Mouse (Mus musculus) spleen, postnatal 4 days (tissue): Measurements from ENCODE around the gene Cenpe.

Source experiments
- DNase-seq, 2 experiments: peaks; one replicate each; pipeline ENCODE4 v3.0.0; 2022; ENCODE audit warnings: low spot score in 2 of 2

Gene Cenpe

DNA sequence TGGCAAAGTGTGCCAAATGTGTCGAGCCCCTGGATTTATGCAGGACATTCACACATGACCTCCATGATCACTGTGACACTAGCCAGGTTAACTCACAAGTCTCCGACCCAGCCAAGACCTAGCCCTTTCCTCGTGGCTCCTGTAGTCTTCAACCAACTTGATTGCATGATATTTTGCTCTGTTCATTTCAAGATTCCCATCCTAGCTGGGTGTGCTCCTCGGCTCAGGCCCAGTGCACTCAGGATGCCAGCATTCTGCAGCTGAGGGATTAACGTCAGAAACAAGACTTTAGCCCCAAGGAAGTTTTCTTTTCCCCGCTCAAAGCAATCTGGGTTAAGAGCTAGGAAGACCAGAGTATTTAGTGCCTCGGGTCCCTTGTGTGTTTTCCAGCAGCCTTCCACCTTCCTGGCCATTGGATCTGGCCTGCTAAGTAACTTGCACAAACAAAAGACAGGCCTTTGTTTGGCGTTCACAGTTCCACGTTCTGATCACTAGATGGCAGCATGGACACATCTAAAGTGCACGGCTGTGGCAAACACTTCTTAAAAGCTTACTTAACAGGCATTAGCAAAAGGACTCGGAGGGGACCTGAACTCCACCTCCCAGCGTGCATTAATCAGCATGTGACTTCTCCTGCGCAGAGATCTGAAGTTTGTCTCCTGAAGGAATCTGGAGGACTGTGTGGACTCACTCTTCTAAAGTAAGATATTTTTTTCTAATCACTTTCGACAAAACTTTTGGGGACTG is 68.5 kb downstream of the Cenpe start, which contains the start of gene Bdh2:
Bdh2 (plus strand) TSS at position 553 of the 747 bp plus-strand sequence.
- DNase-seq, result peak; percentile 61 to 72

DNA sequence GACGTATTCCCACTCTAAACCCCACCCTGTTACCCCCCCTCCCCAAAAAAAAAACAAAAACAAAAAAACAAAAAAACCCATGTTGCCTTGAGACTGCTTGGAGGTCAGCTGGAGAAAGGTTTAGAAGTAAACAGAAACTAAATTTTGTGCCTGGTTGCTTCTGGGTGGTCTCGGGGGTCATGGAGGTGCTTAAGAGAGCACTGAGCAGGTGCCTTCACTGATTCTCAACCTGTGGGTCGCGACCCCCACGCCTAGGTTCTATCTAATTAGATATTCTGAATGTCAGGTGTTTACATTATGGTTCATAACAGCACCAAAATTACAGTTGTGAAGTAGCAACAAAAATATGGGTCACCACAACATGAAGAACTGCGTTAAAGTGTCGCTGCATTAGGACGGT is 69.4 kb downstream of the Cenpe start:
- peak in 1 of 2 experiments; percentile 51 for DNase-seq

DNA sequence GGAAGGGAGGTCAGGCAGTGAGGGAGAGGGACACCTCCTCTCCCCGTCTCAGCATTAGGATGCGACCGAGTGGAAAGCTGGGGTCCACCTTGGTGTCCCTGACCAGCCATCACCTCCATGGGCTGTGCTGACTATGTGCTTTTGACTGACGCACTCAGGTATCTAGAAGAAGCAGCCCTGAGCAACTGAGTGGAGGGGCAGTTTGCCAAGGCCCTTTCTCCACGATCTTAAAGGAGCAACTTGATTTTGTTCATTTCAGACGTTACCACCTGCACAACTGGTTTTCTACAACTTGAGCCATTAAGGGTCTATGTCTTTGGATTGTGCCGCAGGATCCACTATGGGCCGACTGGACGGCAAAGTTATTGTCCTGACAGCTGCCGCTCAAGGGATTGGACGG is 72.9 kb downstream of the Cenpe start:
- no peak for DNase-seq

DNA sequence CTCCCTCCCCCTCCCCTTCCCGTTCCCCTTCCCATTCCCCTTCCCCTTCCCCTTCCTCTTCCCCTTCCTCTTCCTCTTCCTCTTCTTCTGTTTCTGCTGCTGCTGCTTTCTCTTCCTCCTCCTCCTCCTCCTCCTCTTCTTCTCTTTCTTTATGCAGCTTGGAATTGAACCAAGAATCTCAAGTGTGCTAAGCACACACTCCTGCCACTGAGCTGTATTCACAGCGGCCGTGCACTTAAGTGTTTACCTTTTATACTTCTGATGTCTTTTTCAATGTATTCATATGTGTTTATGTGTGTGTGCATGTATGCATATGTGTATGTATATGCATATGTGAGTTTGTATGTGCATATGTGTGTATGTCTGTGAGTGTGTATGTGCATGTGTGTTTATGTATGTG is 73.5 kb downstream of the Cenpe start:
- DNase-seq, result no peak

DNA sequence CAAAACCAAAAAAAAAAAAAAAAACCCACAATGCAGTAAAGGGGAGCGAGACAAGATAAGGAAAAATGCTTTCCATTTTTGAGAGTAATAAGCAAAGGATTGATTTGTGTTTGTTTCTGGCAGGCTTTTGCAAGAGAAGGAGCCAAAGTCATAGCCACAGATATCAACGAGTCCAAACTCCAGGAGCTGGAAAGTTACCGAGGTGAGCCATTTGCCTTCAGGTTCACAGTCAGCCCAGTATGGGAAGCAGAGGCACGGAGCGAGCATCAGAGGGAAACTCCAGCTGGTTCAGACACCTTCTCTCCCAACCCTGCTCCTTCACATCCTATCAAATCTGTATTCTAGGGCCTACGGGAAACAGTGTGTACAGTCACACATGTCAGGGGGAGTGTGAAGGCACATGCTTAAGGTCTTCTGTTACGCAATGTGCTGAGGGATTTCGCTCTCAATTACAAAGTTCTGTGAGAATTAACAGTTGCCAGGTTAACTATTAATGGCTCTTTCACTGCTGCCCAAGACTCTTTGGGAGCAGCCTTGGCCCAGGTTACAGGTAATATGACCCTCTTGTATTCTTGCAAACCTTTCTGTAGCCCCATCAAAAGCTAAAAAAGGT is 75.9 kb downstream of the Cenpe start:
- DNase-seq, result no peak

DNA sequence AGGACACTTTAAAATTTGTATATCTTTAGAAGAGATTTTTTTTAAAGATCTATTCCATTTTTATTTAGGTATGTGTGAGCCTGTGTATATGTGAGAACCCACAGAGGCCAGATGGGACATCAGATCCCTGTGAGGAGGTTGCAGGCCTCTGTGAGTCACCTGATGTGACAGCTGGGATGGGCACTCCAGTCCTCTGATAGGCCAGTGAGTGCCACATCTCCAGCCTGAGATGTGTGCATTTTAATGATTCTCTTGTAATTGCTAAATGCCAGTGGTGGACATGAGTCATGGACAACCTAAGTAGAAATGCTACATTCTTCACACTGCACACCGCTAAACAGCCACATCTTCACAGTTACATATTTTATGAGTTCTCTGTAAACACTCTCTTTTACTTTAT is 76.8 kb downstream of the Cenpe start:
- no peak for DNase-seq

DNA sequence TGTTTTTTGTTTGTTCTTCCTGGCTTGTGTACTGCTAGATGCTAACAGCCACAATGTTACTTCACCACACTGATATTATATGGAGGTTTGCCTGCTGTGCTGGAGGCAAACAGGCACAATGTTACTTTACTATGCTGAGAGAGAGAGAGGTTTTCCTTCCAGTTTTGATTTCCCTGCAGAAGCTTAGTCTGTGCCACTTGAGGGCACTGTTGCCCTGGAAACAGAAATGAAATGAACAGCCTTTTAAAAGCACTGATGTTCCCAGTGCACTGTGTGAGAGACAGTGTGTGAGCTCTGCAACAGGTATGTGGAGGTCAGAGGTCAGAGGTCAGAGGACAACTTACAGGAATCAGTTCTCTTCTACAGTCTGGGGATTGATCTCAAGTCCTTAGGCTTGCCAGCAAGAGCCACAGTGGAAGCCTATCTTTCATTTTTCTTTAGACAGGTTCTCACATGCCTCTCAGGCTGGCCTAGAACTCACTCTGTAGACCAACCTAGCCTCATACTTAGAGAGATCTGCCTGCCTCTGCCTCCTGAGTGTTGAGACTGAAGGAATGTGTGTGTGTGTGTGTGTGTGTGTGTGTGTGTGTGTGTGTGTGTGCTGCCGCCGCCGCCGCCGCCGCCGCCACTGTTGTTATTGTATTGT is 78.0 kb downstream of the Cenpe start:
- no peak for DNase-seq

DNA sequence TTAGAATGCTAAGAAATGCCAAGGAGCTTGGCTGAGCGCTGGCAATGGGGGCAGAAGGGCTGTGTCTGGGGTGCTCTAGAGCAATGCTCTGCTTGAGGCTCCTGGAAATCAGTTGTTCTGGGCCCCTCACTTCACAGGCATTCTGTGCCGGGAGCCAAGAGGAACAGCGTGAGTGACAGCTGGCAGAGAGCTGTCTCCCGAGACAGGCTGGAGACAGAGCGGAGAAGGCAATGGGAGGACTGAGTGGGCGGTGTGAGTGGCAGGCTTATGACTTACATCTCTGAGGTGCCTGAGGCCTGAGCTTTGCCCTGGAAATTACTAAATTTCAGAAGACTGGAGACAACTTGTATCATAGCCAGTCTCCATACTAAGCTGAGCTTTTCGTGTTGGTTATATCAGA is 81.4 kb downstream of the Cenpe start:
- DNase-seq, result no peak

DNA sequence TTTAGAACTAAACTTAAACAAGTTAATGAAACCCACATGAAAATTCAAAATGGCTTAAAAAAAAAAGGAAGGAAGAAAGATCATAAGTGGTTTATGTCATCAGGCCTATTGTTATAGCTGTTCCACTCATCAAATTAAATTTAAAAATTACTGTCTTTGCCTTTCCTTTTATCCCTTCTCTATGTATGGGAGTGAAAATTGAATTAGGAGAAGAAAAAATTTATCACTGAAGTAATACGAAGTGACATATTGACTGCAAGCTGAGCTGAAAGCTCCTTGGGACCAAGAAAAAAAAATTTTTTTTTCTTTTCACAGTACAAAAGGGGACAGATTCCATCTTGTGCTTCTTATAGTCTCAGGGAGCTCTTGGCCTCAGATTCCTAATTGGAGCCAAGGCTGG is 83.2 kb downstream of the Cenpe start:
- no peak for DNase-seq

DNA sequence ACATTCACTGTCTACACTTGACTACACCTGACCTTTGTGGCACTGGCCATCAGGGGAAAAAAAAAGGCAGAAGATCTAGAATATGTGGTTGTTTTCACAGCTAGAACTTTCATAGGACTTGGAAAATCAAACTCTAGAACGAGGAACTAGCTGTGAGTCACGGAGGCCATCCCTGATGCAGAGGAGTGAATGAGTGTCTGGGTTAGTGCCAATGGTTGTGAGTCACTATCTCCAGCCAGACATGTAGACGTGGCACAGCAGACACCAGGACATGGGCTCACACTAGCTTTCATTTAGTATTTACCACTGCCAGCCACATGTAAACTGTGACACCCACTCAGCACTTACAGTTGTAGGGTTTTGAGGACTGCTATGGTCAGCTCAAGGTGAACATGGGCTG is 86.2 kb downstream of the Cenpe start:
- no peak for DNase-seq

DNA sequence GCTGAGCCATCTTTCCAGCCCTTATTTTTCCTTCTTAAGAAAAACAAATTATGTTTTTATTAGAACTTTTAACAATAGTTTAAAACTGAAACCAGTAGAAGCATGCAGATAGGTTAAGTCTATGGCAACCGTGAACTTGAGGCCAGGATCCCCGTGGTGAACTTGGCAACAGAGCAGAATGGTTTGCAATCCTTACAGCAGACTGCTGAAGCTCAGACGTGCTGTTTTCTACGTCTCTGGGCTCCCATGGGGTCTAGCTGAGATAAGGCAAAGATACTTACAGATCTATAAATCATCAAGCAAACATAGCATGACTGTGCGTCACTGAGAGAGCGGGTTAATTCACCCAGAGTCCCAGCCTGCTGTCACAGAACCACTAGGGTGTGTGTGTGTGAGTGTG is 87.7 kb downstream of the Cenpe start:
- DNase-seq, result no peak

DNA sequence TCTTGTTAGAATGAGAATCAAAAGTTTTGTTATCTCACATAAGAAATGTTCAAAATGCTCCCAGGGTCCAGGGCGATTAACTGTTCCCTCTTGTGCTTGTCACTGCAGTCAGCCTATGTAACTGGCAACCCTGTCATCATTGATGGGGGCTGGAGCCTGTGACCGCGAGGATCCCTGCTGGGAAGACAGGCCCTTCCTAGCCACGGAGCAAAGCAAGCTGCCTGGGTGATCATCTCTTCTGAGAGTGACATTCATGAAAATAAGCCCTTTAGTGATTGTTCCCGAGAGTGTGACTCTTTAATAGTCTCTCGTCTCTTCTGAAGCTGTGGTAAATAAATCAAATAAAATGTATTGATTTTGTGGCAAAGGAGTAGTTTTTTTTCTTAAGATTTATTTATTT is 91.7 kb downstream of the Cenpe start:
- no peak for DNase-seq

DNA sequence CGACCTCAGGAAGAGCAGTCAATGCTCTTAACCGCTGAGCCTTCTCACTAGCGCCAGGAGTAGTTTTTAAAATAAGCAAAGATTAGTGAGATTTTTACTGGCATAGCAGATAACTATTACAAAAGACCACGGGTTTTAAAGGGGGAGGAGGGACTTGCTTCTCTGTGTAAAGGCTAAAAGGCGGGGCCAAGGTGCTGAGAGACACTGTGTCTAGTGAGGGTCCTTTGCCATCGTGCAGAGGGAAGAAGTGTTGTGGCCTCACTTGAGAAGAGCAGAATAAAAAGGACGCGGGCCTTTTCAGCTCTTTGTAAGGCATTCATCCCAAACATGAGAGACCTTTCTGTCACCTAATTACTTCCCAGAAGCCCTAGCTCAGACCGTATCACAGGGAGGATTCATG is 92.2 kb downstream of the Cenpe start:
- DNase-seq, result no peak

DNA sequence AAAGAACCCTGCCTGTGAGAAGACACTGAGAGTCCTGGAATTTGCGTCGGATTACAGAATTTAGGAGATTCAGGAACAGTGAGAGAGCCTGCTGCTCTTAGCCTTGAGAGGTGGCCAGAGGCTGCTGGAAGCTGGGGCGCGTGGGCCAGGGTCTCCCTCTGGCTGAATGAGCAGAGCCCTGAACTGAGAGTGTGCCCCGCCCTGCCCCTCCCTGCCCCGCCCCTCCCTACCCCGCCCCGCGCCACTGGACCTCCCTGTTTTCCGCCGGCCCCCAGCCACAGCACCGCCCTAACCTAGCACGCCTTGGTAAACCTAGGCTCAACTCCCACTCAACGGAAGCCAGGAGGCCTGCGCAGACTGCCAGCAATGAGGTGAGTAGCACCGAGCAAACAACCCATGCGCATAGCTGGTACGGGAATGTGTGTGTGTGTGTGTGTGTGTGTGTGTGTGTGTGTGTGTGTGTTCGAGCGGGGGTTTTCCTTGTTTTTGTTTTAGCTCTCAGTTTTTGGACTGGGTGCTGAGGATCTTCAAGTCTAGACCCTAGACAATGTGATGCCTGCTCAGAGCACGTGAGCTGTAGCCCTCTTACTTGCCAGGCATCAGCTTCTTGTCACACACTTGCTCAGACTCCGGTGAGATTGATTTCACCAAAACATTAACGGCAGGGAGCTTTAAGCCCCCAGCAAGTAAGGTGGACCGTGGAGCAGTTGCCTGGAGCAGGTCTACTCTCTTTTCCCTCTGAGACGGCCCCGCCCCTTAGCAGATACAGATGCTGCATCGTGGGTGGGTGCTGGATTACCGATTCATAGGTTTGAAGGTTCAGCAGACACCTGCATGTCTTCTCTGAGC is 95.3 kb downstream of the Cenpe start, which contains the start of gene Slc9b2:
Slc9b2 (plus strand) TSS at position 290 of the 849 bp plus-strand sequence.
- peak in 1 of 2 experiments; percentile 19 for DNase-seq

DNA sequence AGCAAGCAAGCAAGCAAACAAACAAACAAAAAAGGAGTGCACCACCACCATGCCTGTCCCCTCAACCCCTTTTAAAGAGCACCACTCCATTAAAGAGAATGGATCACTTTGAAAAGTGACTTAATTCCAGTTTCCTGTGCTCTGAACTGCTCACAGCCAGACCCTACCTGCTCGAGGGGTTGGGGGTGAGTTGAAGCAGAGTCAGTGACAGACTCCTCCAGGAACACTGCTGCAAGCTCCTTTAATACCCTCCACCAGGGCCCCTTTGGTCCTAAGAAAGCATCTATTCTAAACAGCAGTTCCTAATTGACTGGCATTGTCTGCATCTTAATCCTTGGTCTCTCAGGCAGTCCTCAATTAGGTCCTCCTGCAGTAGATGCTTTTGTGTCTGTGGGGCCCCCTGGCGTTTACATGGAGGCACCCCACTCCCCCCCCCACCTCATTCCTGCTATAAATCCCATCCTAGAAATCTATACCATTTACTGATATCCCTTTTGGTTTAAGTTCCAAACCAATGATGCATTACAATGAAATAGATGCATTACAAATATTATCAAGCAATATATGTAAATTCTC is 100.7 kb downstream of the Cenpe start:
- no peak for DNase-seq

DNA sequence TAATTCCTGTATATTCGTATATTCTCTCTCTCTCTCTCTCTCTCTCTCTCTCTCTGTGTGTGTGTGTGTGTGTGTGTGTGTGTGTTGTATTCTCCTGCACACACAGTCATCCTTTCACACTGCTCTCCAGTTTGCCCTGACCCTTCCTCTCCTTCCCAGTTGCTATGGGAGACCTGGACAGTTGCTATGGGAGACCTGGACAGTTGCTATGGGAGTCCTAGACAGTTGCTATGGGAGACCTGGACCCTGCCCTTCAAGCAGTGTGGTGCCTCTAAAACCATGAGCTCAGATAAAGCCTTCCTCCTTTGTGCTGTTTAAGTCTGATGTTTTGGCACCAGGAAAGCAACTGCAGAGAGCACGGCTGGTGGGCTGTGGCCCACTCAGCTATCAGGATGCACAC is 101.4 kb downstream of the Cenpe start:
- no peak for DNase-seq

DNA sequence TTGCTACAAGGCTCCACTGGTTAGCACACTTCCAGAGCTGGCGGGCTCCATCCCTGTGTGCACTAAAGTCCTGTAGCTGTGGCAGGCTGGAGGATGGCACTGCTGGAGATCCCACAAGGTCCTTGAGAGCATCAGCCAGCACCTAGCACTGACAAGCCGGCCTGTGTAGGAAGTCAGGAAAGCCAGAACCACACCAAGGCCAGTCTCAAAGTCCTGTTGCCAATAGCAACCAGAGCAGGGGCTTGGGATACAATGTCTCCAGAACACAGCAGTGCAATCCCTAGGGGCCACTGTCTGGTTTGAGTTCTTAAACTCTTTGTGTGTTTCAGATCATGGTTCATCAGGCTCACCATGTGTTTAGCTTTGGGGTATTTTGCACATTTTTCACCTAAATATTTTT is 102.5 kb downstream of the Cenpe start:
- DNase-seq, result no peak

DNA sequence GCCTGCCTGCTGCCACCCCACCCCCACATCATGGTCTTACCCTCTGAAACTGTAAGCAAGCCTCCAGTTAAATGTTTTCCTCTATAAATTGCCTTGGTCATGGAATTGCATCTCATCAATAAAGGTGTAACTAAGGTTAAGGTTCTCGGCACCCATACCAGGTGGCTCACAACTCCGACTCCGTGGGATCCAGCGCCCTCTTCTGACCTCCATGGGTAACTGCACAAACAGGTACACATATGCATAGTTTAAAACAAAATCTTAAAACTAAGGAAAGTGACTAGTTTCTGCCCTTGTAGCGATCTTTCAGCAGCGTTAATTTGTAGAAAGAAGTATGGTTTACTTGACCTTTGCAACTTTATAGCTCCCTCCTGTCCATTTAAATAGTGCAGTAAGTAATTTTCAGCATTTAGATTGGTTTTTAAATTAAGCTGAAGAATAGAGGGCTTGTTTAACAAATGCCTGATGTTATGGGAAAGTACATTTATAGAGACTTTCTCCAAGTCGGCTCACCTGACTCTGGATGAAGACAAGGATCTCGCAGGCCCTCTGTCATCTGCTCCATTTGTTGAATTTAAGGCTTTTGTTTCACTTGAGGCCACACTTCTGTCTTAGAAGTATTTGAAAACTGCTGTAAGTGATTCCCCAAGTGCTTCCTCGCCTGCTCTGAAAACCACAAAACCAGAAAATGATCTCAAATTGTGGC is 103.5 kb downstream of the Cenpe start:
- DNase-seq, result no peak

DNA sequence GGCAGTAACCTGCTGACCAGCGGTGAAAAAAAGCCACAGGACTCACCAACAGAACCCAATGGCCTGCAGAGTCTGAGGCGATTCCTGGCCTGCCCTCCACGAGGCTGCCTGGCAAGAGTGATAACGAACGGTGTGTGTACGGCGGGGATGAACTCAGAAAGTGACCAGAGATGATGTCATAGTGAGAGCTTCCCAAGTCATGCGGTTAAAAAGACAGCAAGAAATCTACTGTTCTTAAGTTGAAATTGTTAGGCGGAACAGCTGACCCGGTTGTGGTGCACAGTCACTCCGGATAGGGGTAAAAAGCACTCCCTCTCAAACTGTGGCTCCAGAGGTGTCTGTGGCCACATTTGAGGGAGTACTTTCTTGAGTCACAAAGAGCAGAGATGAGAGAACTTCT is 106.0 kb downstream of the Cenpe start:
- no peak for DNase-seq
